Mouse (Mus musculus) cerebellum, adult 18-20 months (tissue): ENCODE data around the gene B4galt2.

Source experiments
- DNase-seq, 2 experiments: peaks; one replicate each; pipeline ENCODE4 v3.0.0; 2021

B4galt2 gene

DNA sequence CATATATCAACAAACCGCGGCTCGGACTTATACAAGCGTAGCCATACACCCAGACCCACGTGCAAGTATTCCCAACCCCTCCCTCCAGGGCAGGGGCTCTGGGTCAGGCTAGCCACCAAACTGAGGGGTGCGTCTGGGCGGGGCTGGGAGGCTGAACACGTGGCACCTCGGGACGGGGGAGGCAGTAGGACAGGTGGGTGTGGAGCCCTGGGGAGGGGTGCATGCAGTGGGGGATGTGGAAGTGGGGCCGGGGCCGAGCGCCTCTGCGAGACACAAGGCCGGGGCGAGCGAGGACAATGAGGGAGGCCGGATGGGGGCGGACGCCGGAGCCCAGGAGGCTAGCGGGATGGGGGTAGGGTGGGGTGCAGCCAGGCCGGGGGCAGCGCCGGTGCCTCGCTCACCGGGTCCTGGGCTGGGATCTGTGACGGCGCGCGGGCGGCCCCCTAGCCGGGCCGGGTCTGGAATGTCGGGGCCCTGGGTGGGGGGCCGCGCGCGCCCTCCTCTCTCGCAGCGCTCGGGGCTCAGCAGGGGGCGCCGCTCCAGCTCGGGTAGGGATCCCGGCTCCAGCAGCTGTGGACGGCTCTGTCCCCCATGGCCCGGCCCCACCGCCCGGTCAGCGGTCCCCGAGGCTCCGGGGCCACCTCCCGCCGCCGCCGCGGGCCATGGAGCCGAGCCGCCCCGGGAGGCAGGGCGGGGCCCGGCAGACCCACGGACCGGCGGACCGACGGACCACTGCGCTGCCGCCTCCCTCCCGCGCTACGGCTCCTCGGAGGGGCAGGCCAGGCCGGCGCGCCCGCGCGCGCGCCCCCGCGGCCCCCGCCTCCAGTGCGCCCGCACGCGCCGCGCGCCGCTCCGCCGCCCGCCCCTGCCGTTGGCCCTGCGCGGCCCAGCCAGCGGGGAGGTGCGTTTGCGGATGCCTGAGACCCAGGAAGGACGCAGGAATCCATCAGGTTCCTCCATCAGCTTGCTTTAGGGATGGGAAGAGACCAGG is at the start of gene B4galt2:
B4galt2 (minus strand) TSS at position 787 of the 991 bp plus-strand sequence.
- DNase-seq = peak; percentile 63 to 81

DNA sequence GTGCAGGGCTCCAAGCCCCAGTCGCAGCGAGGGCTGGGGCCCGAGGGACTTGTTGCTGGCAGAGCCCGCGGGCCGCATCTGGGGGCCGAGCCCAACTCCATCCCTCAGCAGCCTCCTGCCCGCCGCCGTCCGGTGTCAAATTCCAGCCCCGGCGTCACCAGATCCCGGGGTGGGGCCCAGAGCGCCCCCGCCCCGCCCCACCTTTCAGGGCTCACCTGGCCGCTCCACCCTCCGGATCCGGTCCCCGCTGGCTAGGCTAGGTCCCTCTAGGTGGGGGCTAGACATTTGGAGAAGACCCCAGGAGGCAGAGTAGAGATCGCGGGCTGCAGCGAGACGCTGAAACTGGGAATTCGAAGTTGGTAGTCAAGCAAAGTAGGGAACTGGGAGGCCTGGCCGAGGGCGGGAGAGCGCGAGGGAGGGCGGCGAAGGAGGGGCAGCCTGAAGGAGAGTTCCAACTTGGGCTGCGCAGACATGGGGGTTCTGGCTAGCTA is 46.1 kb upstream of the B4galt2 start, which contains the start of gene Artn:
Artn (minus strand) TSS at position 373 of the 491 bp plus-strand sequence.
- peak in 1 of 2 experiments; percentile 28 for DNase-seq

DNA sequence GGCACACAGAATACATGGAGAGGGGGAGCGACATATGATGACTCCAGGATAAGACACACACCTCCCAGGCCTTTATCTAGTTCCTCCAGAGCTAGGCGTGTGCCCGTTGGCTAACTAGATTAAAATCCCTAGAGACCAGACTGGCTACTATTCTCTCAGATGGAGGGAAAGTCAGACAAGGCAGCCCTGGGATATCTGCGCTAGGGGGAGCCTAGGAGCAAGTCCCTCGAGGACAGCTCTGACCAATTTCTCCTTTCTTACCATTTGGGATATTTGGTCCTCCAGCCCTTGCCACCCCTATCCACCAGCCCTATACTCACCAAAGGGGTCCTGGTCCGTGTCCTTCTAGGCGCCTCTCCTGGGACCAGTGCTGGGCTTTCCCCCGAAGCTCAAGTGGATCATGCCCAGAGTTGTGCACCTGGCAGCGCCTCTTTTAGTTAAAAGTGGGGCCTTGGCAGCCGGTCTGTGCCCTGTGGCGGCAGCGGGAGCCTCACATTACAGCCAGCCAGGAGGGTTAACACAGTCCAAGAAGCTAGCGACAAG is 45.5 kb upstream of the B4galt2 start:
- peak; percentile 62 to 64 for DNase-seq

DNA sequence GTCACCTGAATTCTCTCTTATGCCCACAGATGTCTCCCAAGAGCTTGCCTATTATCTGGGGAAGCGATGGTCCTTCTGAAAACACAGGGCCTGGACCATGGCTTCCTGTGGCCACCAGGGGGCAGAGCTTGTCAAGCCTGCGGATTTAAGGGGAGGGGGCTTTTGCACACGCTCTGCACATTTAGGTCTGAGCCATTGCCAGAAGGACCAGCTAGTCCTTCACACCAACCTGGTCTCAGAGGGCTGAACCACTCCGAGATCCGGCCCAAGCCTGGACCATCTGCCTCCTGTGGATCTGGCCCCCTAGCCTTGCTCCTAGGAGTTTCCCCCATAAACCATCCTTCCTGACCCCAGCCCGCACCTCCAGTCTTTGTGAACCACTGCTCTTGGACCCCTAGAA is 44.9 kb upstream of the B4galt2 start:
- DNase-seq = peak; percentile 38 to 51

DNA sequence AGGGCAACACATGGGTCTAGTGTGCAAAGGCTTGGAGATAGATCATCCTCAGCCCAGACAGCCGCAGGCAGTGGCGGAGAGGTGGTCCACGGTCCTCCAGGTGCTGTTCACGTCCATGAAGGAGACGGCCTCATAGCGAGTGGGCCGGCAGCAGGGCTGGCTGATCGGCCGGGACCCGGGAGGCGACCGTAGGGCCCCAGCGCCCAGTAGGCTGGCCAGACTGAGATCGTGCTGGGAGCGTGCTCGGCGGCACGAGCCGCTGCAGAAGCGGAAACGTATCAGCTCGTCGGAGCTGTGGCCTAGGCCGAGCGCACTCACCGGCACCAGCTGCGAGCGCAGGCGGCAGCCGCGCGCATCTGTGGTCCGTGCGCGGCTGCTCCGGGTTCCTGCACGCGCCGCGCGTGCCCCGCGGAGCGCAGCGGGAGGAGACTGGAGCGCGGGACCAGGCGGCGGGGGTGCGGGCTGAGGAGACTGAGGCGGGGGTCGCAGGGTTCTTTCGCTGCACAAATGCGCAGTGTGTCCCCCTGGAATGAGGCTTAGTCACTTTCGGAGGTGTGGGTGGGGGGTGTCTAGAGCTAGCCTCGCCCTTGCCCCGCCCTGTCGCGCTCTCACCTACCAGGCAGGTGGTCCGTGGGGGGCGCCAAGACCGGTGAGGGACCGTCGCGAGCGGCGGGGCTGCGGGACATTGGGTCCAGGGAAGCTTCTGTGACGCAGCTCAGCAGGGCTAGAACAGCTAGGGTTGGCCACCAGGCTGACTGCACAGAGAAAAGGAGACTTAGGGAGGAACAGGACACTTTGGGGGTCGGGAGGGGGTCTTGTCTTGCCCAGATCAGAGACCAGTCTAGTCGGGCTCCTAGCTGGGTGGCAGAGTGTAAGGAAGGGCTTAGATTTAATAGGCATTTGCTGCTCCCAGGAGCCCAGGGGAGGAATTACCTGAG is 43.5 kb upstream of the B4galt2 start:
- DNase-seq = peak; percentile 50 to 69

DNA sequence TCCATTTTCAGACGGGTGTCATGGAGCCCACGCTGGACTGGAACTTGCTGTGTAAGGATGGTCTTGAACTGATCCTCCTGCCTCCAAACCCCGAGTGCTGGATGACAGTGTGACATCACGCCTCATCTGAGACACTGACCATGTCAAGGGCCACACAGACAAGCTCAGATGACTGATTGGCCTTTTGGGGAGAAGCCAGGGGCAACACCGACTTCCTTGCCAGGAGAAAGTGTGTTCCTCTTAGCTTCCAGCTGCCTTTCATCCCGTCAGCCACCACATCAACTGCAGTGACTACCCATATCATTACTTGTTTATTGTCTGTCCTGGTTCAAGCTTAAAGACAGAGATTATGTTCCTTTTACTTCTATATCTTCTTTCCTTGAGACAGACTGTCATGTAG is 41.6 kb upstream of the B4galt2 start:
- DNase-seq = no peak

DNA sequence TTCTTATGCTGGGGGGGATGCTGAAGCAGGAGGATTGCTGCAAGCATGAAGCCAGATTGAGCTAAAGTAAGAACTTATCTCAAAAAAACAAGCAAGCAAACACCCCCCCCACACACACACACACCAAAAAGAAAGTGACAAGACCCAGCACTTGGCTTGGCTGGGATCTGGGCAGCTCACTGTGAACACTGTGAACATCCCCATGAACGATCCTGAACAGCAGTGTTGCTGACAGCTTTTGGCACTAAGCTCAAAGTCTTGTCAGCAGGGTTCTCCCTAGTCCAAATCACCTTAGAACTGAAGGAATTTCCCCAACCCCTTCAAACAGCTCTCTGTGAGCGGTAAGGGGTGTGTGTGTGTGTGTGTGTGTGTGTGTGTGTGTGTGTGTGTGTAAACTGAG is 40.2 kb upstream of the B4galt2 start:
- DNase-seq = no peak

DNA sequence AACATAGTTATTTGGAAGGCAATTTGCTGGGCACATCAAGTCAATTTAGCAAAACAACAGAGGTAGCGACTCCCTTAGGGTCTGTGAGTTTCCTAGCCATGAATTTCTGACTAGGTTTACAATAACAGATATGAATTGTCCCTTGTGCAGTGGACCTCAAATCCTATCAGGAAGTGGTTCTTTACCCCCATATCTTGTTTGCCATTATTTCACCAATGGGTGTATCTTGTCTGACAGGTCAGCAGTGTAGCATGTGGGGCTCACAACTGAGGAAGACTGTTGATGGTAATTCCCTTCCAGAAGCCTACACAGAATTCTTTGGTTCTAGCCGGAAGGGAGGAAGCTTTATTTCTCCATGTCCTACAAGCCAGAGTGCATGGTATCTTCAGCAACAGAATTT is 38.1 kb upstream of the B4galt2 start:
- no peak for DNase-seq

DNA sequence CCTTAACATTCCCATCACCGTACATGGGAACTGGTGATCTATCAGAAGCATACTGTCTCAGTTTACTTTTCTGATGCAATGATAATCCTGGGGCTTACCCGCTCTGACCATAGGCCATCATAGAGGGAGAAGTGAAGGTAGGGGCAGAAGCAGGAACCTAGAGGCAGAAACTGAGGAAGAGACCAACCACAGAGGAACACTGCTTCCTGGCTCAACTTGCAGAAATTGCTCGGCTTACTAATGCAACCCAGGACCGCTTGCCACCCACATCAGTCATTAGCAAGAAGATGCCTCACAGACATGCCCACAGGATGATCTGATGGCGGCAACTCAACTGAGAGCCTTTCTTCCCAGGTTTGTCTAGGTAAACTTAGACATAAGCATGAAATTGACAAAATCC is 35.5 kb upstream of the B4galt2 start:
- DNase-seq = no peak

DNA sequence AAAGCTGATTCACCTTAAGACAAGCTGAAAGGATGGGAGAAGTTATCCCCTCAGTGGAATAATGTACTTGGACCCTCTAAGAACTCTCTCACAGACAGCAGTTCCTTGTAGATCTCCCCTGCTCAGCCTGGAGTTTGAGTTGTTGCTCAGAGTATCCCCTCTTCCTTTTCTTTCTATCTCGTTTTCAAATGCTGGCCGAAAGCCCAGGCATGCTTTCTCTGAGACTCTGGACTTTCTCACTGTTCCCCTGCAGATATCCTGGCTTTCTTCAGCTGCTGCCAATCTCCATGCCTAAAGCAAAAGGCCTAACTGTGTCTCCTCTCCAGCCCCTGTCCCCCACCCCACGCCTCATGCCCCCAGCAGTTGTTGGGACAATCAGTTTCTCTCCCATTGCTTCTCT is 35.0 kb upstream of the B4galt2 start:
- no peak for DNase-seq

DNA sequence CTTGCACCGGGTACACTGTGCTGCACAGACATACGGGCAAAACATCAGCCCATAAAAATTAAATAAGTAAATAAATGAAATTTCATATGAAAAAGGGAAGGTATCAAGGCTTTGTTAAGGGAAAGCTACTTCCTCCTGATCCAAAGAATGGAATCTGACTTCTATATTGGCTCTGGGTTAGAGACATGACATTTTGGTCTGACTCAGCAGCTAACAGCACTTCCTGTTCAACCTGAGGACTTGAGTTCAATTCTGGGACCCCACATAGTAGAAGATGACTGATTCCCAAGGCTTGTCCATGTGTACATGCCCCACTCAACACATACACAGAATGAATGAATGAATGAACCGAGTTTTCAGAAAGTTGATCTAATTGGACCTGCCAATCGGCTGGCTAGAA is 34.6 kb upstream of the B4galt2 start:
- no peak for DNase-seq

DNA sequence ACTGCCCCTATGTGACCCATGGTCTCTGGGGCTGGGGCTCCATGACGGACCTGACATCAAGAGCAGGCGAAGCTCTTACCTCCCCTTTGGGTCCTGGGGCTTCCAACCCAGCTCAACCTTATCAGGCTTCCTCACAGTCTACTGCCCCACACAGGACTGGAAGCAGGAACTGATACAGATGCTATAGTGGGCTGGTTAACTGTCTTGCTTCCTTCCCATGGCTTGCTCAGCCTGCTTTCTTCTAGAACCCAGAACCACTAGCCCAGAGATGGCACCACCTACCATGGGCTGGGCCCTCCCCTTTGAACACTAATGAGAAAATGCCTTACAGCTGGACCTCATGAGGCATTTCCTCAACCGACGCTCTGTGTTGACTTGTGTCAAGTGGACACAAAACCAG is 34.1 kb upstream of the B4galt2 start:
- DNase-seq = no peak

DNA sequence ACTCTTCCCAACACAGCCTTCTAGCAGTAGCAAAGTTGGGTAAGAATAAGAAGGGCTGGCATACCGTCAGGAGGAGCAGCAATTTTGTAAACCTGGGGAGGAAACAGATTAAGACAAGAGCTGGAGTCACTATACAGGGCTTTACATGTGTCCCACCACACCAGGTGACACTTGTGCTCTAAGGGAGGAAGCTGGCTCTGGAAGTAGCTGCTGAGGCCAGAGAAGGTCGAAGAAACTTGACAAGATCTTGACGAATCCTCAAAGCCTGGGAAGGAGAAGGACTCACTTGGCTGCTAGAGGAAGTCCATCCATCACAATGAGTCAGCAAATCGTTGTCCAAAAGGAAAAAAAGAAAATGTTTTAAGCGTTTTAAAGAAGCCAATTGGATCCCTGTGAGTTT is 33.1 kb upstream of the B4galt2 start:
- DNase-seq = no peak

DNA sequence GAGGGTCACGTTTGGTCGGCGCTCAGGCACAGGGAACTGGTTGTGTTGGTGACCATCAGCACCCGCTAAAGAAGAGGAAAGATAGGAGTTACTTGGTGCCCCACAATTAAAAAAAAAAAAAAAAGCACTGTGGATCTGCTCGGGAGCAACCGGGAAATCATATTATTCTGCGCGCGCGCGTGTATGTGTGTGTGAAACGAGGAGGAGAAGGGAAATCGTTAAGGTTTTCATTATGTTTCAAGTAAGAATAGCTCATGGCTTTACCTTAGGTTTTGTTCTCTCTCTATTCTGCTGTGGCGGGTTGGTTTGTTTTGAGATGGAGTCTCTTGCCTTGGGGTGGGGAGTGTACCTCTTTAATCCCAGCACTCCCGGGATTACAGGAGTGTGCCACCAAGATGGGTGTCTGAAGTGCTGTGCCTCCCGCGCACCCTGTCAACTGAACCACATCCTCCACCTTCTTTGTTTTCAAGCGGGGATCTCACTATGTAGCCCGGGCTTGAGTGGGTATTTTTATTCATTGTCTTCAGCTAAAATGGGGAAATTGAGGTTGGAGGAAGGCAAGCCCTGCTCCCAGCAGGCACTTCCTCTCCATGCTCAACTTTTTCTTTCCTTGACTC is 32.3 kb upstream of the B4galt2 start:
- DNase-seq = no peak

DNA sequence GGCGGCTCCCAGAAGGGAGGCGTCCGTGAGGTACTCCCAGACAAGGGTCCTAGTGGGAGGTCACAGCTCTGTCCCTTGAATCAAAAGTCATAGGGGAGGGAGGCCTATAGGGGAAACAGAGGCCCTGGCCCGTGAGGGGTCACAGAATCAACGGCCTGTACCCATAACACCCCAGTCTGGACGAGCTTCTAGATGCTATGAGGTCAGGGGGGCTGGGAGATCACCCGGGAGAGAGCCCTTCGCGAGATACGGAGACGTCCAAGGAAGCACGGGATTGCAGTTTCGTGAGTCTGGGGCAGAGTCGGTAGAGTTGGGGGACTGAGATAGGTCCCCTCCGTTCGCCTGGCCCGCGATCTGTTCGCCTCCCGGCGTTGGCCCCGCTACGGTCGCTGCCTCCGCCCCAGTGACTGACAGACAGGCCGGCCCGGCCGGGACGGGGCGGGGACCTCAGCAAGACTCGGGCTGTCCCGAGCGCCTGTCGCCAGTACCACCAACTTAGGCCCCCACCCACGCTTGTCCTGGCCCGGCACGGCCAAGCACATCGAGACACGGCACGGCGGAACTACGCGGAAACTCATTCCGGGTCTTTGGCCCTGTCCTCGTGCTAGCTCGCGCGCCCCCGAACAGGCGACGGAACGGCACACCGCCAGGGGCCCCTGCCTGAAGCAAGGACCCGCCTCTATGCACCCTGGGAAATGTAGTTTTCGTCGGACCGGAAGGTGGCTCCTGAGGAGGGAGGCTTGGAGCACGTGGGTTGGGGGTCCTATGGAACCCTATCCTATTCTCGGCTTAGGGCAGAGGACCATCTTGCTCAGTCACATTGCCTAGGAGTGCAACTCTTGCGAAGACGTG is 31.5 kb upstream of the B4galt2 start, which contains the start of gene Ipo13:
Ipo13 (minus strand) TSS at position 409 of the 852 bp plus-strand sequence.
- peak; percentile 91 to 95 for DNase-seq

DNA sequence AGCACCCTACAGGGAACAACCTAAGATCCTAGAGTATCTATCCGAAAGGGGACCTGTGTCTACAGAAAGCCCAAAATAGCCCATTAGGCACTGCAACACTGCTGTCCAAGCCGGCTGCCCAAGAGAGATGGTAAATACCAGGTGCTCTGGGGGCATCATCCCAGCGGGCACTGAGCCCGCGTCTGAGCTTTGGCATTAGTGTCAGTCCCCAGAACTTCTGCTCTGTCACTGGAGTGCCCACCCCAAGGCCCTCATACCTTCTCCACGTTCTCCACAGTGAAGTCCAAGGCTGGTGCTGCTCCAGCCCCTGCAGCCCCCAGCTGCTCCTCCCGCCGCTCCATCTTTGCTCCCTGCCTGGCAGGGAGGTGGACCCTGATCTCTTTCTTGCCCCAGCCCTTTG is 30.7 kb upstream of the B4galt2 start:
- peak; percentile 53 to 63 for DNase-seq

DNA sequence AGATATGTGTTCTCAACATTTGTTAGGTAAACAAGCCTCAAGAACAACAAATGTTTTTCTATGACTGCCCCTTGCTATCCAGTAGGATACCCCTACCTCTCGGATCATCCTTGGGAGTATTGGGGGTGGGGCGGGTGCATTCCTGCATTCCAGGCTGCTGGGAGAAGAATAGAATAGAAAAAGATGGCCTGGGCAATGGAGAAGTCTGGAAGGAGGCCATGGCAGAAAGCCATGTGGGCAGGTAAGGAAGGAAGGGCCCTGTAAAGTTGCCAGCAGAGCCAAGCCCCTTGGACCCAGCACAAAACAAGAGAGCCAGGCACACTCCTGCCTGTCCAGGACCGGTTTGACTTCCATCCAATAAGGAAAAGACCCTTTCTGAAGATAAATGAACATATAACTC is 30.1 kb upstream of the B4galt2 start:
- peak; percentile 80 to 84 for DNase-seq

DNA sequence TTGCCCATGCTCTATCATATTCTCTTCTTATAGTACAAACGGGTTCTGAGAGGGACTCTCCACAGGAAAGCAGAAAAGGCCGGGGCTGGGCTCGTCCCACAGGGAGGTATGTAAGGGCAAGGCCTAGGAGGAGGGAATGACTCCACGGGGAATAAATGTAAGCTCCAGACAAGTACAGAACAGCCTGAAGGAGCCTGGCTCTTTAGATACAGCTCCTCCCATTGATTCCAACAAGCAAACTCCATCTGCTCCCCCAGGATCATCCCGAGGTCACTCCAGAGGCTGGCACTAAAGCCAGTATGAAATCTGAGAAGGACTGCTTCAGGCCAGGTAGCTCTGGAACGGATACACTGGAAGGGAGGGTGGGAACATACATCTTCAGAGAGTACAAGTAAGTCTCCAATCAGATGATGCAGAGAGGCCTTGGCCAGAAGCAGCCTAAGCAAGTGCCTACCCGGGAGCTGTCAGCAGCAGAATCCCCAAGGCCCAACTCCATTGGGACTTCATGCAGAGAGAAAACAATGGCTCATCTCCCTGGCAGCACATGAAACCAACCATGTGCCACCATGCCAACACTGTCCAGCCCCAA is 29.5 kb upstream of the B4galt2 start:
- DNase-seq = peak in 1 of 2 experiments; percentile 48

DNA sequence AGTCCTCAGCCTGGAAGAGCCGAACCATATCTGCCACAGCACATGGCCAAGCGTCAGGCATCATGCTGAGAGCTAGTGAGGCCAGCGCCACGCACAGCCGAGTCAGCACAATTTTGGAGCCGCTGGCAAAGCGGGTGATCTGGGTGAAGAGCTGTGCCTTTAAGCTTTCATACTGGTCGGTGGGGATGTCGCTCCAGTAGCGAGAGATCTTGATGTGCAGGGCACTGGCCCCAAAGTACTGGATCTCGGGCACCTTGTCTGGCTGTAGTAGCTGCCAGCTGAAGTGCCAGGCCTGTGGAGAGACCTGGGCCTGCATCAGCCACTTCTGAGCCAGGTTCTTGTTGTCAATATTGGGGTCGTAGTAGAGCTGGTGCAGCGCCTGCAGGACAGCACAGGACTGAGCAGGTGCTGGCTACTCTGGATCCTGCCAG is 28.9 kb upstream of the B4galt2 start:
- peak; percentile 75 to 77 for DNase-seq

DNA sequence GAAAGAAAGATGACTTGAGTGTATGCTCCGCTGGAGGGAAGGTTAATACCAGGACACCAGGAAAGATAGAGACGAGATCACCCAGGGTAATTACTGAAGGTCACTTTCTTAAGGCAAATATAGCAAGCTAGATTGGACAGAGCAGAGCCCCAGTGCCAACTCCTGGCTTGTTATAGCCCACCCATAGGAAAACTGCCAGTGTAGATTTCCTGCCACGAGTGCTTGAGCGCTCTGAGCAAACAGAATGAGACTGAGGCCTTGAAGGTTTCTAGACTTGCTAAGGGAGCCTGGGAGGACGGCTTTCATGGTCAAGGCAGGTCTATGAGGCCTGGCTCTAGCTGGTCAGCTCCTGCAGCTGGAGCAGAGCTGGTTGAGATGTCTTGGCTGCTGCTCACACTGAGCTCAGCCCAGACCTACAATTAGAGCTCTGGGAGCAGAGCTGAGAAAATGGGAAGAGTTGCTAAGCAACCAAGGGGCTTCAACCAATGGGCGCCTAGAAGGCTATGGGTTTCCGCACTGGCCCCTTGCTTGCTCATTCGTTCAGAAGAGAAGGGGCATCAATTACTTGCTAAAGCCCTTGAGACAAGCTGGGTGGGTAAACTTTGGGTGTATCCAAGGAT is 25.7 kb upstream of the B4galt2 start:
- DNase-seq = peak in 1 of 2 experiments; percentile 14
